Mouse (Mus musculus): Measurements from ENCODE around the gene Umad1.

DNA sequence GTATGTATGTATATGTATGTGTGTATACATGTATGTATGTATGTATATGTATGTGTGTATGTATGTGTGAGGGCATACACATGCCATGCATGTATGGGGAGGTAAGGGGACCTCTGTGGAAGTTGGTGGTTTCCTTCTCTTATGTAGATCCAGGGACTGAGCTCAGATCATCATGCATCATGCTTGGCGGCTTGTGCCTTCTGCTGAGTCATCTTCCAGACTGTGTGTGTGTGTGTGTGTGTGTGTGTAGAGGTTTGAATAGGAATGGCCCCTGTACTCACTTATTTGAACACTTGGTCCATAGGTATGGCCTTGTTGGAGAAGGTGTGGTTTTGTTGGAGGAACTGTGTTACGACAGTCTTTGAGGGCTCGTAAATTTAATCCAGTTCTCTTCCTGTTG lies 27.1 kb downstream of the Umad1 start:
- TF ChIP-seq CTCF (IDR thresholded peaks at IDR 0.05; ENCODE audit: low read depth, low read length): no peak
- no peak for TF ChIP-seq POLR2AphosphoS5 (IDR thresholded peaks at IDR 0.05; ENCODE audit: insufficient replicate concordance, low read depth, low read length)
- no peak for TF ChIP-seq GATA2 (IDR thresholded peaks at IDR 0.05; ENCODE audit: borderline replicate concordance, low read depth, low read length)
- TF ChIP-seq TAL1 (conservative IDR thresholded peaks at IDR 0.05; ENCODE audit: low read depth, low read length): no peak

Data from G1E (cell line).